12 mouse cellular contexts compared by ENCODE assay signal in the genomic region with DNA sequence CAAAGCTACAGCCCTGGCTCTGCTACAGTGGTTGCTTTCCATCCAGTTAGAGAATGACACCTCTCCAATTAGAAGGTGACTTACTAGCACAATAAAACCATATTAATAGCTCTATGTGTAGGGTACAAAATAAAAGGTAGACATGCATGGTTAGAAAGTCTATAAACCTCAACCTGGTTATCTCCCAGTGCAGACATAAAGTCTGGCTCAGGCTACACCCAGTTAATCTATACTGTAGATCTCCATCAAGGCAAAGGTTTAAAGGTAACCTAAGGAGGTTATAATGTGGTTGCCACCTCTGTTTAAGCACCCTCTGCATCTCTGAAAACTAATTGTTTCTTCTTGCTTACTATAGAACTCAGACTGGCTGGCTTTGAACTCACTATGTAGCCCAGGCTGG.
"Had no signal": no experiment of that assay in that cellular context is flagged by ENCODE, and none has a peak within 500 bp of the region (broad histone marks: within the 10 kb centered on the region; RNA-seq: fewer than 3 reads in every experiment).

No protein-coding gene starts in this region.

- H3K4me1 ChIP-seq: midbrain, embryonic 13.5 days had no signal

- H3K36me3 ChIP-seq: midbrain, embryonic 13.5 days; neural tube, embryonic 15.5 days had no signal

- ATAC-seq: inflammation-experienced regulatory T-cells, adult 6 months; midbrain, embryonic 13.5 days had no signal

- H3K27ac ChIP-seq: kidney, embryonic 15.5 days; limb, embryonic 12.5 days; midbrain, embryonic 13.5 days; neural tube, embryonic 15.5 days had no signal

- H3K4me3 ChIP-seq: kidney, embryonic 15.5 days; limb, embryonic 12.5 days; midbrain, embryonic 13.5 days; myocyte; neural tube, embryonic 15.5 days had no signal

- H3K9me3 ChIP-seq: kidney, embryonic 15.5 days; limb, embryonic 12.5 days; midbrain, embryonic 13.5 days; neural tube, embryonic 15.5 days had no signal

- H3K27me3 ChIP-seq: kidney, embryonic 15.5 days; limb, embryonic 12.5 days; midbrain, embryonic 13.5 days; neural tube, embryonic 15.5 days had no signal

- H3K4me2 ChIP-seq: kidney, embryonic 15.5 days; limb, embryonic 12.5 days; midbrain, embryonic 13.5 days; neural tube, embryonic 15.5 days had no signal

- H3K9ac ChIP-seq: kidney, embryonic 15.5 days; limb, embryonic 12.5 days; midbrain, embryonic 13.5 days; neural tube, embryonic 15.5 days had no signal

- DNase-seq: kidney, adult 2 months; kidney, postnatal 25 days; lung, postnatal 36 days; spleen, adult 18-20 months; thymus, adult 18-20 months; thymus, postnatal 14 days had no signal
